Mouse (Mus musculus) lung, adult 2 months (tissue): ENCODE data around the gene Upk3bl. TPM values are rescaled to one million over a fixed set of nuclear protein-coding genes. Genes with fewer than 3 reads are reported as not detected.
A peak's percentile ranks its signal among the peaks of the same experiment; 100 is the strongest.

Experiments
- DNase-seq: peaks from one replicate; pipeline ENCODE4 v3.0.0; 2022
- H3K4me1 ChIP-seq: fragments of 200-500 bp; 2 replicates; pipeline ENCODE4 v1.6.1; 2011; ENCODE audit warnings: low read length; ENCODE audit not compliant: control insufficient read depth, insufficient read depth
- H3K4me3 ChIP-seq: fragments of 200-500 bp; replicated peaks from 2 replicates; pipeline ENCODE3; 2011; ENCODE audit warnings: low read depth, mild to moderate bottlenecking, control low read depth, low read length; ENCODE audit errors: extremely low read depth
- CTCF ChIP-seq: fragments of 200-500 bp; IDR thresholded peaks from 2 replicates; pipeline ENCODE4 v1.5.1; 2011; ENCODE audit warnings: mild to moderate bottlenecking, low read length, control low read depth; ENCODE audit not compliant: insufficient read depth
- POLR2A ChIP-seq: fragments of 200-500 bp; IDR thresholded peaks from 2 replicates; pipeline ENCODE4 v1.6.1; 2011; ENCODE audit warnings: low read depth, mild to moderate bottlenecking, control low read depth, low read length, borderline replicate concordance; ENCODE audit errors: extremely low read depth
- WGBS: fragments of 180-500 bp; shearing (Covaris S2); methylation state at CpG from one replicate; pipeline ENCODE4 v1.1.7; 2018; 5-methylcytosine and 5-hydroxymethylcytosine counted together
- polyA plus RNA-seq: library from polyadenylated mRNA; depleted of rRNA; stranded (reverse); fragments of >200 nt; gene quantifications from 2 replicates; pipeline ENCODE4 v1.2.3, GENCODE M21; 2012

The Upk3bl gene
- polyA plus RNA-seq, 1 experiment = 4.2 TPM

GRCm38 (mm10) chr5:136025712-136026111 lies 28.6 kb upstream of the Upk3bl start:
- TF ChIP-seq CTCF (no peak), POLR2A (no peak)
- DNase-seq = no peak
- no peaks in the 10 kb centered on the region for H3K4me1 ChIP-seq
- H3K4me3 ChIP-seq = no peak overlapping the region
- WGBS = 70% methylated on average over 3 of the region's 3 CpGs

GRCm38 (mm10) chr5:136026859-136027258 lies 27.4 kb upstream of the Upk3bl start:
- no peak for TF ChIP-seq POLR2A
- no peak for TF ChIP-seq CTCF
- 89% methylated on average over 9 of the region's 9 CpGs for WGBS
- Histone ChIP-seq H3K4me1 (no peaks in the 10 kb centered on the region), H3K4me3 (no peak overlapping the region)
- no peak for DNase-seq

- TF ChIP-seq POLR2A = no peak
- no peak overlapping the region for H3K4me3 ChIP-seq
- WGBS = 77% methylated on average over 11 of the region's 11 CpGs
- H3K4me1 ChIP-seq = no peaks in the 10 kb centered on the region
- DNase-seq = peak; percentile 23
Observed at GRCm38 (mm10) chr5:136027612-136028311, 26.5 kb upstream of the Upk3bl start.

- Histone ChIP-seq H3K4me3 (no peak overlapping the region), H3K4me1 (no peaks in the 10 kb centered on the region)
- no peak for DNase-seq
- no peak for TF ChIP-seq CTCF
- TF ChIP-seq POLR2A = no peak
- WGBS = 60% methylated on average over 4 of the region's 4 CpGs
Observed at GRCm38 (mm10) chr5:136034868-136035267, 19.4 kb upstream of the Upk3bl start.

- TF ChIP-seq CTCF (no peak), POLR2A (no peak)
- H3K4me1 ChIP-seq = no peaks in the 10 kb centered on the region
- H3K4me3 ChIP-seq = no peak overlapping the region
- no peak for DNase-seq
- WGBS = 59% methylated on average over 1 of the region's 1 CpGs
Observed at GRCm38 (mm10) chr5:136035285-136035684, 19.0 kb upstream of the Upk3bl start.

- DNase-seq = no peak
- 71% methylated on average over 1 of the region's 1 CpGs for WGBS
- Histone ChIP-seq H3K4me1 (no peaks in the 10 kb centered on the region), H3K4me3 (no peak overlapping the region)
- TF ChIP-seq CTCF = no peak
- TF ChIP-seq POLR2A = no peak
Observed at GRCm38 (mm10) chr5:136036667-136037066, 17.6 kb upstream of the Upk3bl start.

- WGBS = 64% methylated on average over 17 of the region's 17 CpGs
- DNase-seq = no peak
- no peaks in the 10 kb centered on the region for H3K4me1 ChIP-seq
- no peak for TF ChIP-seq POLR2A
- TF ChIP-seq CTCF = no peak
- no peak within 1 kb of the TSS for H3K4me3 ChIP-seq
Observed at GRCm38 (mm10) chr5:136038258-136039214, 15.8 kb upstream of the Upk3bl start, which contains the start of gene Upk3b. Upk3b (plus strand) TSS chr5:136038496.

GRCm38 (mm10) chr5:136040210-136040609 lies 14.1 kb upstream of the Upk3bl start:
- TF ChIP-seq POLR2A (no peak), CTCF (no peak)
- DNase-seq = no peak
- WGBS = 31% methylated on average over 5 of the region's 5 CpGs
- no peaks in the 10 kb centered on the region for H3K4me1 ChIP-seq
- H3K4me3 ChIP-seq = no peak overlapping the region

GRCm38 (mm10) chr5:136041260-136041659 lies 13.0 kb upstream of the Upk3bl start:
- TF ChIP-seq CTCF = no peak
- H3K4me3 ChIP-seq = no peak overlapping the region
- DNase-seq = no peak
- no peaks in the 10 kb centered on the region for H3K4me1 ChIP-seq
- 43% methylated on average over 2 of the region's 2 CpGs for WGBS
